Mouse (Mus musculus) urinary bladder, postnatal 0 days (tissue): ENCODE measurements around the gene Rbmxl1. TPM values are rescaled to one million over a fixed set of nuclear protein-coding genes. Genes with fewer than 3 reads are reported as not detected.

Source experiments
- polyA plus RNA-seq: library from polyadenylated mRNA; unstranded; fragments of >200 nt; fragmentation: Nextera tagmentation; extraction: Ambion mirVana; gene quantifications from 2 replicates; pipeline ENCODE4 v1.2.1, GENCODE M21; 2015

The Rbmxl1 gene
- 77.9 and 91.5 TPM in 2 replicates for polyA plus RNA-seq

DNA sequence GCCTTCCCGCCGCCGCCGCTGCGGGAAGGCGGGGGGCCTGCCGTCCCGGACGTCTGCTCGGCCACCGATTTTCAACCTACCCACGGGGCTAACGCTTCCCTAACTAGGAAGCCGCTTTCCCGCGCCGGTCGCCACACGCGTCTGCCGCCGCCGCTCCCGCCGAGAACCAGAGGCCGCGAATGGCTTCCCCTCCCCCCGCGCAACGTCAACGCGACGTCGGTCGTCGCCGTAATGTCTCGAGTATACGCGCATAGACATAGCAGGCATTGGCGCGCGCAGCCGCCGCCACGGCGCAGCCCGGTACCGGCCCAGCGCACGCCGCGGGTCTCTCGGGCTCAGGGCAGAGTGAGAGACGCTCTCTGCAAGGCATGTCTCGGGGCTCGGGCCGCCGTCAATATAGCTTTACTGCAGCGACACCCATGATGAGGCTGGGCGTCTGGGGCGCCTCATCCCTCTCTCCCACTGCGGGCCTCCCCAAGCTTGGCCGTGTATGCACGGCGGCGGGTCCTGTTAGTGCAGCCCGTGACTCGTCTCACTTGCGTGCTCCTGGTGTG lies at the start of gene Rbmxl1:
Gene Rbmxl1 (minus strand): TSS at position 180 of the 554 bp plus-strand sequence.

DNA sequence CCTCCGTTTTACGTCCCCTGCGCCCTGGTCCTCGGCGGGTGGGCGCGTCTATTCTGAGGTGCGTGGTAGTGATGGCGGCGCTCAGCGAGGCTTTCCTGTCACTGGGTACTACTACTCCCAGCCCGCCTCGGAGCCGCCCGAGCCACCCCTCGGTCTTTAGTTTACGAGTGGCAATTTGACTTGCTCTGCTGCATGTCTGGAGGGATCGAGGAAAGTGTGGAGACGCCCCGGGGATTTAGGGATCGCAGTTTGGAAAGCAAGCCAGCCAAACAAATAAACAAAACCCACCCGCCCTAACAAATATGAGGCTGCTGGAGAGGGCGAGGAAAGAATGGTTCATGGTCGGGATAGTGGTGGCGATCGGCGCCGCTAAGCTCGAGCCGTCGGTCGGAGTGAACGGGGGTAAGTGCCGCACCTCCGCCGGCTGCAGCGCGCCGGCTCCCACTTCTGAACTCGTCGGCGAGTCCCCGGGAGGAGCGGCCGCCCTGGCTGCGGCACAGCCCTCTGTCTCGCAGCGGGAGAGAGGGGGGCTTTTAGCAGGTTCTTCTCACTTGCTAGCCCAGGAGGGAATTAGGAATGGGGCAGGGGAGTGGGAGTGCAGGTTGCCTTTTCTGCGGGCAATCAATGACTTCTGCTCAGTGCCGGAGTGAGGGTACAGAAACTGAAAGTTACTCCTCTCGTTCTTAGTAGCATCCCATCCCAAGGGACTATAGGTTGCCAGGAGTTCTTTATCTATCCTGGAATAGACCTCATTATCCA lies 754 bp upstream of the Rbmxl1 start, which contains the start of gene Slc10a7:
Gene Slc10a7 (plus strand): TSS at position 74 of the 759 bp plus-strand sequence.

Other genes starting within 250 kb of the Rbmxl1 start
- gene Pou4f2, start 72.3 kb downstream of the Rbmxl1 start, polyA plus RNA-seq = not detected in 2 replicates
- 12.9 and 13.8 TPM in 2 replicates for gene Slc10a7, start 448 bp upstream of the Rbmxl1 start, polyA plus RNA-seq